Mouse (Mus musculus) cortical plate, adult 2 months (tissue): ENCODE data around the gene Spata5. TPM values are rescaled to one million over a fixed set of nuclear protein-coding genes. Genes with fewer than 3 reads are reported as not detected.

Experiments
- H3K27ac ChIP-seq: fragments of 200-500 bp; 2 replicates; pipeline ENCODE4 v1.5.1; 2012; ENCODE audit warnings: low read length, control low read depth, inconsistent platforms; ENCODE audit not compliant: insufficient read depth
- H3K4me1 ChIP-seq: fragments of 200-500 bp; 2 replicates; pipeline ENCODE4 v1.6.1; 2011; ENCODE audit warnings: low read length; ENCODE audit not compliant: control insufficient read depth, insufficient read depth
- H3K4me3 ChIP-seq: fragments of 200-500 bp; 2 replicates; pipeline ENCODE4 v1.5.1; 2011; ENCODE audit warnings: mild to moderate bottlenecking, low read length, control low read depth; ENCODE audit not compliant: insufficient read depth
- CTCF ChIP-seq: fragments of 200-500 bp; IDR thresholded peaks from 2 replicates; pipeline ENCODE4 v1.5.1; 2011; ENCODE audit warnings: mild to moderate bottlenecking, control low read depth, low read length; ENCODE audit not compliant: insufficient read depth; ENCODE audit errors: extremely low read depth
- POLR2A ChIP-seq: fragments of 200-500 bp; IDR thresholded peaks from 2 replicates; pipeline ENCODE4 v1.6.1; 2011; ENCODE audit warnings: mild to moderate bottlenecking, low read length, control low read depth; ENCODE audit not compliant: insufficient read depth; ENCODE audit errors: extremely low read depth
- polyA plus RNA-seq: library from polyadenylated mRNA; depleted of rRNA; stranded (reverse); fragments of >200 nt; gene quantifications from 2 replicates; pipeline ENCODE4 v1.2.3, GENCODE M21; 2012; rRNA removed

The Spata5 gene
- polyA plus RNA-seq, 1 experiment, result 6.4 TPM

- Histone ChIP-seq H3K4me1 (no peaks in the 10 kb centered on the region; the same call in 1 of the 2 replicates), H3K27ac (no peak overlapping the region), H3K4me3 (no peak overlapping the region)
- TF ChIP-seq POLR2A, result no peak
- TF ChIP-seq CTCF, result no peak
Observed at GRCm38 (mm10) chr3:37608926-37609325, 189.2 kb downstream of the Spata5 start.

- TF ChIP-seq CTCF, result no peak
- no peak for TF ChIP-seq POLR2A
- H3K4me1 ChIP-seq, result no peaks in the 10 kb centered on the region; the same call in 1 of the 2 replicates
- H3K4me3 ChIP-seq, result no peak overlapping the region
- H3K27ac ChIP-seq, result no peak overlapping the region
Observed at GRCm38 (mm10) chr3:37610670-37611069, 191.0 kb downstream of the Spata5 start.

DNA sequence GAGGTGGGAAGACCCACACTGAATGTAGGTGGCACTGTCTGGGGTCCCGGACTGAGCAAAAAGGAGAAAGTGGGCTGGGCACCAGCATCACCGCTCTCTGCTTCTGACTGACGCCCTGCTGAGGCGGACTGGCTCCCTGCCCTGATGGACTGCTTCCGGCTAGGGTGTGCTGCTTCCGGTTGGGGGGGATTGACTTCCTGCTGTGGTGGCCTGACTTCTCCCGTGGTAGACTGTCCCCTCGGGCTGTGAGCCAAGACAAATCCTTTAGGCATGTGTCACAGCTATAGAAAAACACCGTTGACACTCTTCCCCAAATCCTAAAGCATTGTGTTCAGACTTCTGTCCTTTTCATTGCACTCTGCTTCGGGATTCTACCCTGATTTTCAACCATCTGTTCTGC lies 194.0 kb downstream of the Spata5 start:
- TF ChIP-seq CTCF, result no peak
- Histone ChIP-seq H3K4me1 (no peaks in the 10 kb centered on the region), H3K4me3 (no peak overlapping the region), H3K27ac (no peak overlapping the region)

DNA sequence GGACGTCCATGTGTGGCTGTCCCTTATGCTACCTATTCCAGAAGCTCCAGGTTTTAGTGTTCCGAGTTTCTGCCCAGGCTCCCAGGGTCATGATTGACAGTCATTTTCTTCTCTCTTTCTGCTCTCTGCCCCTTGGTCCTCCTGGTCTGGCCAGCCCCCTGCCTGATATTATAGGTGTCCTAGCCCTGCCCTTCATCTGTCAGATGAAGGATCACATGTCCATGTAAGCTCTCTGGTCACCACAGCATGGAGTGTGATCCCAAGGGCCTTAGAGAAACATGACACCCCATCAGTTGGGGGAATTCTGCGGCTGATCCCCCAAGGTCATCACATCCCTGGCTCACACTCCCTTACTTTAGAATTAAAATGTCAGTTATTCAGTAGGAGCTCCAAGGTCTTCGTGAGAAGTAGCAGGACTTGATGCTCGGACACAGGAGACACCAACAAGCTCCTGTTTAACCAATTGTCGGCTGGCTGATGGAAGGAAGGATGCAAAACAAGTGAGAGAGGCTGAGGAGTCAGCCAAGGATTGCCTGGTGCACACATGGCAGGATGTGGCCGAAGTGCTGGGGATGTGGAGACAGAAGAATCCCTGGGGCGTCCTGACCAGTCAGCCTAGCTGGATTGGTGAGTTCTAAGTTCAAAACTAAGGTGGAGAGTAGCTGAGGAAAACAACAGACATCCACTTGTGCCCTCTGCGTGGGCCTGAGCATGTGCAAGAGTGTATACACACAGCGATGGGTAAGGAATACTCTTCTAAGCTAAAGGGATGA lies 195.4 kb downstream of the Spata5 start:
- Histone ChIP-seq H3K27ac (no peak overlapping the region), H3K4me1 (no peaks in the 10 kb centered on the region), H3K4me3 (no peak overlapping the region)
- TF ChIP-seq CTCF, result no peak
- no peak for TF ChIP-seq POLR2A

DNA sequence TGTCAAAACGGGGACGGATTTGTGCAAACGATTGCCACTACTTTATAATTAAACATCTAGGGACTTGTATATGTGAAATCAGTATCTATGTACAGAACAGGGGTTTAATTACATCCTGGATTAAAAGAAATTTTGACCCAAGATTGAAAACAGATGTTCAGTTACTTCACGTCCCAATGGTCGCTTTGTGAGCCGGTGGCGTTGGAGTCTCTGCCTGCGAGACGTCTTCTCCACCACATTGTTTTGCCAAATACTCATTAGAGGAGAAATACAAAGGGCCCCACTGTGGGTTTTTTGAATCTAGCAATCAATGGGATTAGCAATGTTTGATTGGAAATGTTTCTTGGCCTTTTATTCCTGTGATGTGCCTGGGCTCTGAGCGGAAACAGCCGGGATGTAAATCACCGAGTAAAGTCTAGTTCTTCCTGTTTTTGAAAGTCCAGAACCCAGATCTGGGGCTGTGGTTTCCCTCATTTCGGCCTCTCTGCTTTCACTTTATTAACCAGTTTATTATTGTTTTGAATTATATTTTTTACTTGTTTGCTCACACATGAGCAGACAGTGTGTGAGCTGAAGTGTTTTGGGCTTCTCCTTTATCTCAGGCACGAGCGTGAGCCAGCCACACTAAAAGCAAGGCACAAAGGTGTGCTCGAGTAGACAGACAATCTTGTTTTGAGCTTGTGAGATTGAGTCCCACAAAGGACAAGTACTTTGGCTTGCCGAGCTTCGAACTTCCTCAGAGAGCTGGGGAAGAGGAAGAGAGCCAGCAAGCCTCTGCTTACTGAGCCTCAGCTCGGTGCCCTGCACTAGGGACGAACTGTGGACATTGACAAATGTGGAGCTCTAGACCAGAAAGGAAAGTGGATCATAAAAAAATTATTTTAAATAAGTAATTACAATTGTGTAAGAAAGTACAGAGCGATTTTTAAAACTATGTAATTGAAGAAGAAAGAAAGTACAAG lies 197.2 kb downstream of the Spata5 start:
- TF ChIP-seq POLR2A (no peak), CTCF (no peak)
- Histone ChIP-seq H3K4me1 (no peaks in the 10 kb centered on the region), H3K4me3 (no peak overlapping the region), H3K27ac (no peak overlapping the region)

Other genes with a start within 250 kb of the Spata5 start
- 0.08 TPM in 1 of 2 replicates, not detected in the other for gene Il21, start 187.3 kb upstream of the Spata5 start, polyA plus RNA-seq
- 1.7 and 2.1 TPM in 2 replicates for gene Bbs12, start 107.3 kb upstream of the Spata5 start, polyA plus RNA-seq
- gene Cetn4, start 107.2 kb upstream of the Spata5 start, polyA plus RNA-seq, result 11.6 and 13.1 TPM in 2 replicates
- 2.6 and 2.7 TPM in 2 replicates for gene Fgf2, start 71.5 kb upstream of the Spata5 start, polyA plus RNA-seq
- gene Nudt6, start 315 bp downstream of the Spata5 start, polyA plus RNA-seq, result 10.3 and 10.8 TPM in 2 replicates
- 9.9 and 10.8 TPM in 2 replicates for gene Spry1, start 220.1 kb downstream of the Spata5 start, polyA plus RNA-seq